Mouse (Mus musculus): ENCODE data around the gene Acp2.

DNA sequence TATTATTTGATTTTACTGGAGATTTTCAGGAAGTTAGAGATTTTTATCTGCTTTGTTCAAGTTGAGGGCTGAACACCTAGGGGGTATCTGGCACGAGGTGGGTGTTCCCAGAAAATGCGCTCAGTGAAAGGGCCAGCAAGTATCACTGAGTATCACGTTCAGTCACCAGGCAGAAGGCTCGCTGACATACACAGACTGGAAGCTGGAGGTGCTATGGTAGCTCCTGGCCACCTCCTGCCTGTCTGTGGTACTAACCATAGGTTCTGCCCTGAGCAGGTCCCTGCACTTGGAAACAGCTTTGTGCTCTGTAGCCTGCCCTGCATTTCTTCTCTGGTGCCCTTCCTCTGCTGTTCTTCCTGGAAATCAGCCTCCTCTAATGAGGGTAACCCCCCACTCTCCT lies 49.8 kb downstream of the Acp2 start:
- no peak for TF ChIP-seq POLR2A (IDR thresholded peaks at IDR 0.05; ENCODE audit: extremely low read depth, insufficient read depth, low read length)
- no peak for TF ChIP-seq CTCF (IDR thresholded peaks at IDR 0.05; ENCODE audit: low read depth, low read length)
